Mouse (Mus musculus) spleen, postnatal 36 days (tissue): Measurements from ENCODE around the gene Rnf144b.

Experiments used
- DNase-seq, 2 experiments: peaks; one replicate each; pipeline ENCODE4 v3.0.0; 2022; ENCODE audit warnings: low spot score in 2 of 2, mixed read lengths in 1 of 2

Rnf144b gene

GRCm38 (mm10) chr13:47122537-47123430 lies at the start of gene Rnf144b:
TSS of gene Rnf144b (plus strand) at chr13:47122656.
- DNase-seq, result no peak

- no peak for DNase-seq
Observed at GRCm38 (mm10) chr13:47076156-47076555, 46.3 kb upstream of the Rnf144b start.

- no peak for DNase-seq
Observed at GRCm38 (mm10) chr13:47077367-47077766, 45.1 kb upstream of the Rnf144b start.

- DNase-seq, result no peak
Observed at GRCm38 (mm10) chr13:47078799-47079198, 43.7 kb upstream of the Rnf144b start.

GRCm38 (mm10) chr13:47080905-47081505 lies 41.5 kb upstream of the Rnf144b start:
- peak in 1 of 2 experiments; percentile 8 for DNase-seq

GRCm38 (mm10) chr13:47088433-47088832 lies 34.0 kb upstream of the Rnf144b start:
- no peak for DNase-seq

GRCm38 (mm10) chr13:47089271-47089670 lies 33.2 kb upstream of the Rnf144b start:
- DNase-seq, result no peak

GRCm38 (mm10) chr13:47093791-47094190 lies 28.7 kb upstream of the Rnf144b start:
- DNase-seq, result no peak

GRCm38 (mm10) chr13:47096591-47096990 lies 25.9 kb upstream of the Rnf144b start:
- no peak for DNase-seq

- no peak for DNase-seq
Observed at GRCm38 (mm10) chr13:47099265-47099664, 23.2 kb upstream of the Rnf144b start.

GRCm38 (mm10) chr13:47100587-47100986 lies 21.9 kb upstream of the Rnf144b start:
- DNase-seq, result no peak

- no peak for DNase-seq
Observed at GRCm38 (mm10) chr13:47104146-47104545, 18.3 kb upstream of the Rnf144b start.

- DNase-seq, result peak; percentile 35 to 47
Observed at GRCm38 (mm10) chr13:47104856-47105541, 17.5 kb upstream of the Rnf144b start.

- peak; percentile 79 to 84 for DNase-seq
Observed at GRCm38 (mm10) chr13:47105711-47106579, 16.5 kb upstream of the Rnf144b start, which contains the start of gene Dek. TSS of gene Dek (minus strand) at chr13:47106201.

GRCm38 (mm10) chr13:47106580-47106888 lies 15.9 kb upstream of the Rnf144b start:
- DNase-seq, result no peak

- peak; percentile 27 to 57 for DNase-seq
Observed at GRCm38 (mm10) chr13:47109239-47109638, 13.2 kb upstream of the Rnf144b start.

GRCm38 (mm10) chr13:47111185-47111584 lies 11.3 kb upstream of the Rnf144b start:
- no peak for DNase-seq

GRCm38 (mm10) chr13:47112056-47112455 lies 10.4 kb upstream of the Rnf144b start:
- DNase-seq, result no peak

GRCm38 (mm10) chr13:47112924-47113323 lies 9.5 kb upstream of the Rnf144b start:
- DNase-seq, result peak; percentile 41 to 70

GRCm38 (mm10) chr13:47116000-47116399 lies 6.5 kb upstream of the Rnf144b start:
- no peak for DNase-seq

- DNase-seq, result no peak
Observed at GRCm38 (mm10) chr13:47121333-47121889, 1.0 kb upstream of the Rnf144b start.
